Mouse (Mus musculus) heart, postnatal 4 days (tissue): ENCODE data around the gene Plcb1. TPM values are rescaled to one million over a fixed set of nuclear protein-coding genes. Genes with fewer than 3 reads are reported as not detected.

Experiments used
- total RNA-seq, 2 experiments: library from RNA; stranded (reverse); gene quantifications; 2 replicates each; pipeline ENCODE4 v1.2.3; 2021

Gene Plcb1
- total RNA-seq, 2 experiments from 2014 or later, result 6.2 to 7.0 TPM

Other genes with a start within 250 kb of the Plcb1 start
- gene Hao1, start 231.7 kb upstream of the Plcb1 start, total RNA-seq, result not detected
- gene Tmx4, start 141.9 kb upstream of the Plcb1 start, total RNA-seq, result 10 to 100 TPM; 86.4 to 90.8 TPM